Mouse (Mus musculus) myocyte (in vitro differentiated cells): Measurements from ENCODE around the gene Tomm34. TPM values are rescaled to one million over a fixed set of nuclear protein-coding genes. Genes with fewer than 3 reads are reported as not detected.

Source experiments
- H3K27me3 ChIP-seq: one replicate; pipeline ENCODE4 v1.6.1; 2011; ENCODE audit not compliant: control insufficient read depth, insufficient read depth, insufficient read length
- H3K36me3 ChIP-seq: one replicate; pipeline ENCODE4 v1.6.1; 2011; ENCODE audit not compliant: control insufficient read depth, insufficient read depth
- H3K4me2 ChIP-seq: one replicate; pipeline ENCODE4 v1.6.1; 2011; ENCODE audit warnings: low read depth, control low read depth
- H3K4me3 ChIP-seq: one replicate; pipeline ENCODE4 v1.5.1; 2011; ENCODE audit warnings: mild to moderate bottlenecking, control low read depth, moderate library complexity
- H3K79me2 ChIP-seq: one replicate; pipeline ENCODE4 v1.6.1; 2011; ENCODE audit not compliant: control insufficient read depth, insufficient read depth
- H3ac ChIP-seq: one replicate; pipeline ENCODE4 v1.6.1; 2011; ENCODE audit not compliant: control insufficient read depth, insufficient read length
- CEBPB ChIP-seq: IDR thresholded peaks from 2 replicates; pipeline ENCODE4 v1.6.1; 2011; ENCODE audit warnings: mild to moderate bottlenecking, moderate library complexity; ENCODE audit not compliant: poor library complexity, insufficient read depth, severe bottlenecking
- E2F4 ChIP-seq: IDR thresholded peaks from one replicate; pipeline ENCODE4 v1.6.1; 2011; ENCODE audit warnings: mild to moderate bottlenecking, control low read depth, moderate library complexity; ENCODE audit not compliant: insufficient read depth
- MAX ChIP-seq: IDR thresholded peaks from one replicate; pipeline ENCODE4 v1.6.1; 2011; ENCODE audit warnings: low read depth, mild to moderate bottlenecking, control low read depth
- MYOD1 ChIP-seq, 3 experiments: IDR thresholded peaks; one replicate each; pipeline ENCODE4 v1.6.1; 2011; ENCODE audit warnings: control low read depth in 2 of 3, low read depth in 2 of 3, mild to moderate bottlenecking in 2 of 3, moderate library complexity in 1 of 3; ENCODE audit not compliant: insufficient read length in 2 of 3, control insufficient read depth in 1 of 3
- MYOG ChIP-seq, 3 experiments: IDR thresholded peaks; one replicate each; pipeline ENCODE4 v1.6.1; 2011; ENCODE audit warnings: control low read depth in 2 of 3, low read depth in 2 of 3, mild to moderate bottlenecking in 2 of 3; ENCODE audit not compliant: insufficient read length in 2 of 3, control insufficient read depth in 1 of 3, insufficient read depth in 1 of 3
- POLR2A ChIP-seq: IDR thresholded peaks from one replicate; pipeline ENCODE4 v1.6.1; 2011; ENCODE audit warnings: low read depth, mild to moderate bottlenecking, control low read depth, moderate library complexity; ENCODE audit not compliant: insufficient read length
- POLR2AphosphoS2 ChIP-seq: IDR thresholded peaks from one replicate; pipeline ENCODE4 v1.6.1; 2011; ENCODE audit warnings: low read depth, control low read depth; ENCODE audit not compliant: insufficient read length
- REST ChIP-seq: IDR thresholded peaks from one replicate; pipeline ENCODE4 v1.6.1; 2011; ENCODE audit warnings: mild to moderate bottlenecking, control low read depth, moderate library complexity; ENCODE audit not compliant: insufficient read depth, insufficient read length
- SRF ChIP-seq: IDR thresholded peaks from one replicate; pipeline ENCODE4 v1.6.1; 2011; ENCODE audit warnings: low read depth; ENCODE audit not compliant: control insufficient read depth, insufficient read length
- TCF12 ChIP-seq: IDR thresholded peaks from one replicate; pipeline ENCODE4 v1.6.1; 2011; ENCODE audit warnings: mild to moderate bottlenecking, control low read depth; ENCODE audit not compliant: poor library complexity, insufficient read depth, severe bottlenecking
- TCF3 ChIP-seq: IDR thresholded peaks from one replicate; pipeline ENCODE4 v1.6.1; 2011; ENCODE audit warnings: low read depth, control low read depth; ENCODE audit not compliant: insufficient read length
- USF1 ChIP-seq: IDR thresholded peaks from one replicate; pipeline ENCODE4 v1.6.1; 2011; ENCODE audit warnings: low read depth, mild to moderate bottlenecking, control low read depth, moderate library complexity
- polyA plus RNA-seq: library from polyadenylated mRNA; unstranded; fragments of >200 nt; fragmentation: generic; extraction: Trizol; gene quantifications from one replicate; pipeline ENCODE4 v1.2.1, GENCODE M21; 2012; ENCODE audit warnings: missing spikeins

The Tomm34 gene
- polyA plus RNA-seq, 1 experiment: 24.1 TPM

DNA sequence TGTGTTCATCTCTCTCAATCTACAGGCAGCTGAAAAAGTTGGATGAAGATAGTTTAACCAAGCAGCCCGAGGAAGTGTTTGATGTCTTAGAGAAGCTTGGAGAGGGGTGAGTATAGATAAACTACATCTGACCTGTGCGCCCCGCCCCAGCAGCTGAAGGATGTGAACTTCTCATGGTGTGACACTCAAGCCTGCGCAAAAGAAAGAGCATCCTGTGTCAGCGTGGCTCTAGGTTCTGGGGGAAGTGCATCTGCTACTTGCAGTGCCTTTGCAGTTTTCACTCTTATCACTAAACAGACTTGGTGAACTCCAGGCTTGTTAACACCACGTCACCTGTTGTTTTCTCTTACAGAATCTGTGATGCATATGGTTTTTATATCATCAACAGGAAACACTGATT, 8.5 kb upstream of the Tomm34 start:
- no peak overlapping the region for H3ac ChIP-seq
- peaks cover 28% of the 10 kb centered on the region for H3K79me2 ChIP-seq
- no peaks in the 10 kb centered on the region for H3K27me3 ChIP-seq
- TF ChIP-seq CEBPB (no peak), TCF12 (no peak), MYOD1 (IDR thresholded peaks at IDR 0.05; ENCODE audit: control insufficient read depth in 1 of 3, insufficient read length in 2 of 3, low read depth in 2 of 3) (no peak)
- peaks cover 25% of the 10 kb centered on the region for H3K36me3 ChIP-seq
- H3K4me3 ChIP-seq: no peak overlapping the region
- no peak overlapping the region for H3K4me2 ChIP-seq

DNA sequence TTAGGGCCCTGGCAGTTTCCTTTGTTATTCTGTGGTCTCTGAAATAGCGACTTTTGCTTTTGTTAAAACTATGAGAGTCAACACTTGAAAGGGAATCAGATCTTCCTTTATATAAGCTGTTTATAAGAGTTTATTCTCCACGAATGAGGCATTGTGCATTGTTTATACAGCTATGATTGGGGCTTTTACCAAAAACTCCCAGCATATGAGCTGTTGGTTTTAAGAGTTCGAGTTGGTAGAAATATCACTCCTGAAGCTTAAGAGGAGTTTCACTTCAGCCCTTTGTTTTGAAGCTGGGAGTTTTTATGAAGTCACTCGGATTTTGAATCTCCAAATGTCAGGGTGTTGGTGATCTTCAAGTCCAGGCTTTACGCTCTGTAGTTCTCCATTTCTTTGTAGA, 6.9 kb upstream of the Tomm34 start:
- Histone ChIP-seq H3ac (no peak overlapping the region), H3K4me2 (no peak overlapping the region), H3K79me2 (peaks cover 32% of the 10 kb centered on the region), H3K27me3 (no peaks in the 10 kb centered on the region), H3K36me3 (peaks cover 17% of the 10 kb centered on the region), H3K4me3 (no peak overlapping the region)
- TF ChIP-seq MYOD1 (IDR thresholded peaks at IDR 0.05; ENCODE audit: control insufficient read depth in 1 of 3, insufficient read length in 2 of 3, low read depth in 2 of 3) (no peak), POLR2A (no peak), MYOG (IDR thresholded peaks at IDR 0.05; ENCODE audit: control insufficient read depth in 1 of 3, insufficient read depth in 1 of 3, insufficient read length in 2 of 3, low read depth in 2 of 3) (no peak), CEBPB (no peak), USF1 (no peak), TCF3 (no peak), E2F4 (no peak), MAX (no peak), TCF12 (no peak), REST (no peak), POLR2AphosphoS2 (no peak), SRF (no peak)

DNA sequence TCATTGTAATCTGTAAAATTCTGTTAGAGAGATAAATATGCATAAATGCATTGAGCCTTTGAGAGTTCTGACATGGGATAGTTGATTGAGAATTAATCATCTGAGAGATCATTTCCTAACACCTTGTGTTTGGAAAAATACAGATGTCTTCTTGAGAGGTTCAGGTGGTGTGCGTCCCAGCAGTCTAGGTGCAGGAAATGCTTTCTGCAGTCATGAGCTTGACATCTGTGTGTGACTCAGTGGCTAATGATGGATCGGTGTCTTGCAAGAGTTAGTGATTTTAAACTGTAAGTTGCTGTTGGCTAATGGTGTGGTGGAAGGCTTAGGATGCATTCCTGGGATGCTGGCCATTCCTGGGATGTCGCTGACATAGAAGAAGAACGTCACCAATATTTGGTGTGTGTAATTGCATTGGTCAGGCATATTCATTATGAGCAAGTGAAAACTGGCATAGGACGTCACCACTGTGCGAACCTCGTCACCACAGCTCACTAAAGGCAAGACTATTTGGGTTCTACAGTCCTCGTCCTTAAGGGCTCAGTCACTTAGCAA, 6.0 kb upstream of the Tomm34 start:
- Histone ChIP-seq H3K36me3 (peaks cover 9% of the 10 kb centered on the region), H3K4me2 (no peak overlapping the region), H3ac (no peak overlapping the region), H3K27me3 (no peaks in the 10 kb centered on the region), H3K79me2 (peaks cover 32% of the 10 kb centered on the region), H3K4me3 (no peak overlapping the region)
- TF ChIP-seq POLR2AphosphoS2 (no peak), MYOD1 (IDR thresholded peaks at IDR 0.05; ENCODE audit: control insufficient read depth in 1 of 3, insufficient read length in 2 of 3, low read depth in 2 of 3) (no peak), TCF12 (no peak), E2F4 (no peak), REST (no peak), USF1 (no peak), POLR2A (no peak), MAX (no peak), MYOG (IDR thresholded peaks at IDR 0.05; ENCODE audit: control insufficient read depth in 1 of 3, insufficient read depth in 1 of 3, insufficient read length in 2 of 3, low read depth in 2 of 3) (no peak), TCF3 (no peak), SRF (no peak), CEBPB (no peak)

DNA sequence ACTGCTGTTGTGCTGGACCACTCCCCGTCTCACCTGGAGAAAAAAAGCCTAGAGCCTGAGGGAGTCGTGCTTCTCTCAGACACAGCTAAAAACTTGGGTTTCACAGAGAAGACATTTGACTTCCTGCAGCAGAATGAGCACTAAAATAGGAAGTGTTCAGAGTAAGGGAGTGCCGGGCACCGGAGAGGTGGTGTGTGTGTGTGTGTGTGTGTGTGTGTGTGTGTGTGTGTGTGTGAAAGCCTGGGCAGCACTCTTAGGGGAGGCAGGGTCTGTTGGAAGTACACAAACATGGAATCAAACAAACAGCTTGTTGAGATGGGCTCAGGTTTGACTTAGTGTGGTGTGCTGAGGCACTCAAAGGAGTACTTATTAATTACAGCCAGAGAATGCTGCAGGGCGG, 4.1 kb upstream of the Tomm34 start:
- TF ChIP-seq E2F4: no peak
- TF ChIP-seq CEBPB: no peak
- TF ChIP-seq POLR2A: no peak
- no peak for TF ChIP-seq TCF3
- no peak for TF ChIP-seq REST
- TF ChIP-seq USF1: no peak
- TF ChIP-seq MYOD1 (IDR thresholded peaks at IDR 0.05; ENCODE audit: control insufficient read depth in 1 of 3, insufficient read length in 2 of 3, low read depth in 2 of 3): no peak
- TF ChIP-seq TCF12: no peak
- H3K4me3 ChIP-seq: peak overlapping the region; percentile 63
- H3K36me3 ChIP-seq: no peaks in the 10 kb centered on the region
- no peak overlapping the region for H3ac ChIP-seq
- peak overlapping the region; percentile 81 for H3K4me2 ChIP-seq
- H3K27me3 ChIP-seq: no peaks in the 10 kb centered on the region
- H3K79me2 ChIP-seq: peaks cover 33% of the 10 kb centered on the region

DNA sequence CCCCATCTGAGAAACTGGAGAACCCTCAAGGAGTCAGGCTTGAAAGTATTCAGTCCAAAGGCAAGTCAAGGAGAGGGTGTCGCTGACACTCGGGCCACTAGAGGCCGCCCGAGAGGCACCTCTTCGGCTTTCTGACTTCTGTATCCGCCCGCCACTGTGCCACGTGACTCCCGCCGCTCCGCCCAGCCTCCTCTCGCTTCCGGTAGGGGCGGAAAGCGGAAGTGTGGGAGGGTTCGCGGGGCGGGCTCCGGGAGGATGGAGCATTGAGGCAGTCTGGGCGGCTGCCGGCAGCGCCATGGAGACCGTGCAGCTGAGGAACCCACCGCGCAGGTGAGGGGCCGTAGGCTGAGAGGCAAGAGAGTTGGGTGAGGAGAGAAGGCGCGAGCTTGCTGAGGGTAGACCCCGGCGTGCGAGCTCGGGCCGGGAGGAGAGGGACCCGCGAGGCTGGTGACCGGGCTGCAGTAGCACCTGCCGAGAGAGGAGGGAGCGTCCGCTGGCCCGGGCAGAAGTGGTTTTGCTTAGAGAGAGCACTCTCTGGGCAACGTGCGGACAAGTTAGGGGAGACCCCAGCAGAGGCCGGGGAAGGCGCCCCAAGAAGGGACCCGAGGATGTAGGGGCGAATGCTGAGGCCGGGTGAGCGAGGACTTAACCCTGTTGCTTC, 3.1 kb upstream of the Tomm34 start:
- peaks cover 44% of the 10 kb centered on the region for H3K79me2 ChIP-seq
- peak overlapping the region; percentile 4 for H3ac ChIP-seq
- peak overlapping the region; percentile 63 for H3K4me3 ChIP-seq
- TF ChIP-seq CEBPB: no peak
- TF ChIP-seq POLR2AphosphoS2: peak; percentile 98
- TF ChIP-seq TCF3: no peak
- TF ChIP-seq USF1: peak; percentile 97
- peak in 1 of 3 experiments; percentile 25 for TF ChIP-seq MYOD1 (IDR thresholded peaks at IDR 0.05; ENCODE audit: control insufficient read depth in 1 of 3, insufficient read length in 2 of 3, low read depth in 2 of 3)
- peak; percentile 100 for TF ChIP-seq POLR2A
- TF ChIP-seq E2F4: peak; percentile 59
- TF ChIP-seq MYOG (IDR thresholded peaks at IDR 0.05; ENCODE audit: control insufficient read depth in 1 of 3, insufficient read depth in 1 of 3, insufficient read length in 2 of 3, low read depth in 2 of 3): peak in 1 of 3 experiments; percentile 49
- no peaks in the 10 kb centered on the region for H3K36me3 ChIP-seq
- no peaks in the 10 kb centered on the region for H3K27me3 ChIP-seq
- H3K4me2 ChIP-seq: peak overlapping the region; percentile 81
